Mouse (Mus musculus) large intestine, adult 2 months (tissue): ENCODE measurements around the gene Ndnf. TPM values are rescaled to one million over a fixed set of nuclear protein-coding genes. Genes with fewer than 3 reads are reported as not detected.

ENCODE experiments used
- DNase-seq: peaks from one replicate; pipeline ENCODE4 v3.0.0-alpha.2; 2012; ENCODE audit warnings: low read depth, low spot score
- WGBS: fragments of 180-500 bp; shearing (Covaris S2); methylation state at CpG from one replicate; pipeline ENCODE4 v1.1.7; 2018; 5-methylcytosine and 5-hydroxymethylcytosine counted together
- polyA plus RNA-seq: library from polyadenylated mRNA; depleted of rRNA; stranded (reverse); fragments of >200 nt; gene quantifications from 2 replicates; pipeline ENCODE4 v1.2.3, GENCODE M21; 2012; rRNA removed

Ndnf gene
- polyA plus RNA-seq, 1 experiment = 0.26 TPM

DNA sequence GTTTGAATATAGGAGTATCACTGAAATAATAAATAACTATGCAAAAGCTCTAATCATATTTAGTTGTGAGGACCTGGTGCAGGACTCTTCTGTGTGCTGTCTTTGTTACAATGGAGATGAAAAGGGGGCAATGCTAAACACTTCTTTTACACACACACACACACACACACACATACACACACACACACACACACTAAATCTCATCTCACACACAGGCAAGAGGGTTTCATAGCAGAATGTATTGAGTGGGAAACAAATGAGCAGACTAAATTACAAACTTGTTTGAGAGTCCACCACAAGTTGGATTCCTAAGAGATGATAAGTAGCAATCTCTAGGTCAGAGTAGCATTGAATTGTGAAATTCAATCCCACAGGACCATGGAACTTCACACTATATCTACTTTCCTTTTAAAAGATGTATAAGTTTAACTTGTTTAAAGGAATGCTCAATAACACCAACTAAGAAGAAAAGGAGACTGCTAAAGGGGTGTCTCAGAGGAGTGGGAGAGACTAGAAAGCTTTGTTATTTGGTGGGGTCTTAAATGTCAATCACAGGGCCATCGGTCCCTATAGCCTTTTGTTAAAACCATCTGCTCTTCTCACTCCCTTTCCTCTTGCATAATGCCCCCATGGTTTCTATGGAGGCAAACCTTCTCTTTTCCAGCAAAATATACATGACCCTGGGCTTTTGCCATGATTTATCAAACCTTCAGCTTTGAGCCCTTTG is 71.9 kb downstream of the Ndnf start:
- WGBS = 79% methylated on average over 1 of the region's 1 CpGs
- DNase-seq = no peak

DNA sequence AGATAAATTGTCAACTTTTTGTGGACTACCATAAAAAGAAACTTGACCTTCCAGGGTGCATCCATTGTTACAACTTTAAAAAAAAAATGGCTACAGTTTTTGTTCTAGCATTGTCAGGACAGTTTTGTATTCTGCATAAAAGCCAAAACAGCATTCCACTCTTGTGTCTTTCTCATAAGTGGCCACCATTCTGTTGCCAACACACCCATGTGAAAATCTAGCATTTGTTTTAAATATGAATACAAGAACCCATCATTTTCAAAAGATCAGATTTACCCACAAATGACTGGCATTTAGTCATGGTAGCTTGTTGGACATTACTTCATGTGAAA is 72.4 kb downstream of the Ndnf start:
- no peak for DNase-seq

DNA sequence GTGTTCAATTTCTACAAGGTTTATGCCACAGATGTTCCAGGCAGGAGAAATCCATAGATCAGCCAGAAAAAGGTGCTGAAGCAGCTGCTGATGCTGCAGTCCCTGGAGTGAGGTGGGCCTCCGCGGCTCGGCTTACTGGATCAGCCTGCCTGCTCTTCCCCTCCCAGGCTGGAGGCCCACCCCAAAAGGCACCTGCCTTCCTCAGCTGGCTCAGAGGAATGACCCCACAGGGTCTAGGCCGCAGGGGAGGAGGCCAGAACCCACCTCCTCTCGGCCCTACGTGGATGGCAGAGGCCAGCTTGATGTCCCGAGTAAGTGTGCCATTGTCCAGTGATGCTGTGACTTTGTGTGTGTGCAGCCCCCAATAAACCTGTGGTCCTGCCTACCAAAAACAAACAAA is 86.8 kb downstream of the Ndnf start:
- WGBS = 72% methylated on average over 7 of the region's 7 CpGs
- DNase-seq = no peak

DNA sequence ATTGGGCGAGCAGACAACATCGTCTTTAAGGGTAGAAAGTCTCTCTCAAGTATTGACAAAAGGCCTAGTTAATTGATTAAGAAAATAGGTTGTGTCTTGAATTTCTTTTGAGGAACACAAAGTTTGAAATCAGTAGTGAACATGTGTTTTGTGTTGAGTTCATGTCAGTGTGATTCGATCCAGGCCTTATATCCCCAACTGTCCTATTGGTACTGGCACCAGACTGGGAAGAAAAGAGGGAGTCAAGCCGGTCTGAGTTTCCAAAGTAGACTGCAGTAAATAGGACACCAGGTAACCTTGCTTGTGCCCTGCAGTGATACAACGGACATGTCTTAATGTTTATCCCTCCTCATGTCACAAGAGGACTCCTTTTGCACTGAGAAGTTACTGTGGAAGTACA is 87.8 kb downstream of the Ndnf start:
- DNase-seq = no peak
- 86% methylated on average over 5 of the region's 5 CpGs for WGBS

DNA sequence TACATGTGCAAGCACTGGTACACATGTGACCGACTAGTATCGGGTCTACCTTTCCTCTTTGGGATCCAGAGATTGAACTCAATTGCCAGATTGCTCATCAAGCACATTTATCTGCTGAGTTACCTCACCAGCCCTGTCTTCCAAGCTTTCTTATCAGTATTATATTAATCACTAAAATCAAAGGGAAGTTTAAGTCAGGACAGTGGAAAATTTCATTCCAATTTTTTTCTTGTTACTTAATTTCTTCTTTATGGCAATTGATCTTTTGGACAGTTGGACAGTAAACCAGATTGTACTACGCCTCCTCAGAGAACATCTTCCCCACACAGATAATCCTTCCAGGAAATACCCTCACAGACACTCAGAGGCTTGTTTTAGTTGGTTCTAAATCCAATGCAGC is 88.7 kb downstream of the Ndnf start:
- WGBS = 83% methylated on average over 3 of the region's 3 CpGs
- DNase-seq = no peak

Other genes starting within 250 kb of the Ndnf start
- 0.20 and 0.21 TPM in 2 replicates for gene Tnip3, start 146.3 kb upstream of the Ndnf start, polyA plus RNA-seq
- 0.58 and 0.95 TPM in 2 replicates for gene Prdm5, start 107.4 kb downstream of the Ndnf start, polyA plus RNA-seq